ENCODE assay signal across 20 mouse cellular contexts in the genomic region with DNA sequence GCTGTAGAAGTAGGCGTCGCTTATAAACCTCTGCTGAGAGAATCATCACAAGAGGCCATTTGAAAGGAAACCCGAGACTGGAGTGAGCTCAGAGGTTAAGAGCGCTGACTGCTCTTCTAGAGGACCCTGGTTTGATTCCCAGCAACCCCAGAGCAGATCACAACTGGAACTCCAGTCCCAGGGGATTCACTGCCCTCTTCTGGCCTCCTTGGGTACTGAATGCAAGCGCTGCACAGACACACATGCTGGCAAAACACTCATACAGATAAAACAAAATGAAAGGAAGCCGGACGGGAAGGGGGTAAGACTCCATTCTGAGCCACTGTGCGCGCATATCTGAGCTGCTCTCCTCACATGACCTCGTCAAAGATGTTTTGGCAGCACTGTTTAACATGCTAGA.
DNase-seq lines count a peak whose midpoint lies in the region; ATAC-seq and TF ChIP-seq lines count a peak whose summit lies in the region.
"Had no signal": no experiment of that assay in that cellular context is flagged by ENCODE, and none has a peak within 500 bp of the region (broad histone marks: within the 10 kb centered on the region; RNA-seq: fewer than 3 reads in every experiment).

No protein-coding gene starts in this region.

- peak overlapping the region; percentile 3; the same call in 1 of the 2 replicates for H3K27ac ChIP-seq in heart, postnatal 0 days (ENCODE audit: low read depth)
- H3K27ac ChIP-seq in liver, adult 2 months (replicated peaks; ENCODE audit: insufficient read depth, low read depth, low read length): no peak overlapping the region
- H3K27ac ChIP-seq in liver, embryonic 12.5 days: no peak overlapping the region
- H3K27ac ChIP-seq in ES-Bruce4 (ENCODE audit: insufficient read depth, low read length): no peak overlapping the region
- H3K27ac ChIP-seq in bone marrow, adult 2 months (ENCODE audit: control insufficient read depth, insufficient read depth, low read depth, low read length, poor library complexity): no peak overlapping the region
- H3K27ac ChIP-seq: forebrain, embryonic 12.5 days; hindbrain, embryonic 14.5 days; limb, embryonic 13.5 days; midbrain, embryonic 10.5 days; neural tube, embryonic 13.5 days had no signal

- no peak overlapping the region for H3K4me3 ChIP-seq in heart, postnatal 0 days (ENCODE audit: low read depth, low read length)
- no peak overlapping the region for H3K4me3 ChIP-seq in liver, adult 2 months (ENCODE audit: insufficient read depth, low read depth, low read length)
- no peak overlapping the region for H3K4me3 ChIP-seq in liver, embryonic 12.5 days
- H3K4me3 ChIP-seq in ES-Bruce4 (ENCODE audit: low read depth, low read length): no peak overlapping the region
- H3K4me3 ChIP-seq in bone marrow, adult 2 months (replicated peaks; ENCODE audit: control insufficient read depth, low read depth, low read length): no peak overlapping the region
- H3K4me3 ChIP-seq: forebrain, embryonic 12.5 days; limb, embryonic 13.5 days; midbrain, embryonic 10.5 days; neural tube, embryonic 13.5 days had no signal

- no peak overlapping the region for H3K4me2 ChIP-seq in heart, postnatal 0 days (ENCODE audit: low read depth, low read length)
- H3K4me2 ChIP-seq in liver, embryonic 12.5 days: no peak overlapping the region
- H3K4me2 ChIP-seq: forebrain, embryonic 12.5 days; hindbrain, embryonic 14.5 days; limb, embryonic 13.5 days; neural tube, embryonic 13.5 days had no signal

- H3K27me3 ChIP-seq in heart, postnatal 0 days (ENCODE audit: control insufficient read depth, insufficient read depth, low read length): no peaks in the 10 kb centered on the region
- H3K27me3 ChIP-seq in liver, adult 2 months (ENCODE audit: control insufficient read depth, insufficient read depth, low read length): no peaks in the 10 kb centered on the region
- no peaks in the 10 kb centered on the region for H3K27me3 ChIP-seq in liver, embryonic 12.5 days (replicated peaks)
- no peaks in the 10 kb centered on the region for H3K27me3 ChIP-seq in ES-Bruce4 (ENCODE audit: control insufficient read depth, insufficient read depth, low read length, poor library complexity, severe bottlenecking)
- H3K27me3 ChIP-seq: forebrain, embryonic 12.5 days; limb, embryonic 13.5 days; neural tube, embryonic 13.5 days had no signal

- no peaks in the 10 kb centered on the region for H3K9me3 ChIP-seq in heart, postnatal 0 days (replicated peaks; ENCODE audit: control insufficient read depth, low read length)
- H3K9me3 ChIP-seq in liver, embryonic 12.5 days (replicated peaks): peaks cover 13% of the 10 kb centered on the region
- H3K9me3 ChIP-seq in ES-Bruce4 (replicated peaks; ENCODE audit: control insufficient read depth, insufficient read depth, low read length, poor library complexity, severe bottlenecking): no peaks in the 10 kb centered on the region; the same call in 1 of the 2 replicates

- no peak for TF ChIP-seq EP300 in heart, postnatal 0 days (IDR thresholded peaks at IDR 0.05; ENCODE audit: low read depth)
- TF ChIP-seq EP300 in ES-Bruce4 (IDR thresholded peaks at IDR 0.05; ENCODE audit: insufficient read depth, low read depth, low read length): no peak

- ATAC-seq in heart, postnatal 0 days (ENCODE audit: insufficient read depth, low read depth): peak; percentile 41; the same call in 1 of the 2 replicates
- no peak for ATAC-seq in liver, embryonic 12.5 days
- ATAC-seq: activated CD4-positive, CD25-positive, alpha-beta regulatory T cell, adult 4 months had no signal

- no peaks in the 10 kb centered on the region for H3K4me1 ChIP-seq in heart, postnatal 0 days (ENCODE audit: control insufficient read depth, insufficient read depth)
- no peaks in the 10 kb centered on the region for H3K4me1 ChIP-seq in liver, adult 2 months (ENCODE audit: control insufficient read depth, insufficient read depth, low read length)
- H3K4me1 ChIP-seq in liver, embryonic 12.5 days: no peaks in the 10 kb centered on the region
- H3K4me1 ChIP-seq in ES-Bruce4 (ENCODE audit: control insufficient read depth, insufficient read depth, low read length): no peaks in the 10 kb centered on the region
- H3K4me1 ChIP-seq in bone marrow, adult 2 months (ENCODE audit: control insufficient read depth, insufficient read depth, low read length): no peaks in the 10 kb centered on the region

- no peak overlapping the region for H3K9ac ChIP-seq in heart, postnatal 0 days (replicated peaks; ENCODE audit: low read depth, low read length)
- no peak overlapping the region for H3K9ac ChIP-seq in liver, adult 2 months (ENCODE audit: low read depth, low read length)
- no peak overlapping the region for H3K9ac ChIP-seq in liver, embryonic 12.5 days
- H3K9ac ChIP-seq in ES-Bruce4 (ENCODE audit: low read depth, poor library complexity, severe bottlenecking): no peak overlapping the region
- H3K9ac ChIP-seq: forebrain, embryonic 12.5 days; hindbrain, embryonic 14.5 days; limb, embryonic 13.5 days; neural tube, embryonic 13.5 days had no signal

- DNase-seq in heart, postnatal 0 days (ENCODE audit: low spot score): peak; percentile 20
- DNase-seq in heart, adult 11 months: no peak
- no peak for DNase-seq in liver, adult 2 months (ENCODE audit: extremely low read depth, low read depth, low spot score)
- DNase-seq in ovary, postnatal 36 days (ENCODE audit: low spot score): no peak
- DNase-seq: adrenal gland, postnatal 36 days; cerebellum, adult 9-11 months; kidney, adult 18-20 months; kidney, postnatal 14 days; layer of hippocampus, adult 9-11 months; lung, adult 18-20 months; lung, postnatal 36 days had no signal

- no peak for TF ChIP-seq POLR2A in liver, adult 2 months (IDR thresholded peaks at IDR 0.05; ENCODE audit: extremely low read depth, insufficient read depth, low read length)
- no peak for TF ChIP-seq POLR2A in ES-Bruce4 (IDR thresholded peaks at IDR 0.05; ENCODE audit: insufficient read depth, low read length)
- no peak for TF ChIP-seq POLR2A in bone marrow, adult 2 months (IDR thresholded peaks at IDR 0.05; ENCODE audit: borderline replicate concordance, control insufficient read depth, low read depth, low read length)

- no peaks in the 10 kb centered on the region for H3K79me2 ChIP-seq in liver, adult 2 months (ENCODE audit: control insufficient read depth, insufficient read depth, low read length)

- peak; percentile 35 for TF ChIP-seq CTCF in heart, postnatal 0 days (IDR thresholded peaks at IDR 0.05; ENCODE audit: low read depth)
- peak; percentile 9; the same call in 1 of the 2 replicates for TF ChIP-seq CTCF in liver, adult 2 months (IDR thresholded peaks at IDR 0.05; ENCODE audit: low read depth, low read length)
- peak; percentile 40 for TF ChIP-seq CTCF in ES-Bruce4 (IDR thresholded peaks at IDR 0.05; ENCODE audit: low read depth, low read length)
- TF ChIP-seq CTCF in bone marrow, adult 2 months (IDR thresholded peaks at IDR 0.05; ENCODE audit: control insufficient read depth, insufficient read depth, low read length): 0 out of 2 replicates have a peak, but pooled peaks have one; percentile 15

- H3K36me3 ChIP-seq in heart, postnatal 0 days (replicated peaks; ENCODE audit: control insufficient read depth, insufficient read depth, low read length): peaks cover 36% of the 10 kb centered on the region
- H3K36me3 ChIP-seq in liver, adult 2 months (ENCODE audit: control insufficient read depth, insufficient read depth, low read length): peaks cover 5% of the 10 kb centered on the region
- peaks cover 25% of the 10 kb centered on the region for H3K36me3 ChIP-seq in liver, embryonic 12.5 days
- H3K36me3 ChIP-seq in ES-Bruce4 (ENCODE audit: control insufficient read depth, insufficient read depth, low read length, poor library complexity, severe bottlenecking): peaks cover 4% of the 10 kb centered on the region; the same call in 1 of the 2 replicates

- WGBS in heart, postnatal 0 days: 76% methylated on average over 10 of the region's 10 CpGs
- 96% methylated on average over 10 of the region's 10 CpGs for WGBS in liver, adult 2 months
- 80% methylated on average over 10 of the region's 10 CpGs for WGBS in liver, embryonic 12.5 days (ENCODE audit: insufficient replicate concordance)
- 87% methylated on average over 10 of the region's 10 CpGs for WGBS in bone marrow, adult 2 months
